Mouse (Mus musculus): ENCODE measurements at regions not wholly inside any gene's neighbourhood (a gene's known extent, or its start where the extent isn't known, plus 50 kb on each side); places are given as distances from the start of the nearest gene placed in this dataset.

GRCm38 (mm10) chr19:54117676-54118075 lies 73.7 kb downstream of the Adra2a start:
- TF ChIP-seq CTCF (IDR thresholded peaks at IDR 0.05; ENCODE audit: extremely low read depth, insufficient read length, insufficient replicate concordance, low read depth, low read length) (no peak), POLR2A (IDR thresholded peaks at IDR 0.05; ENCODE audit: low read depth, low read length) (no peak)
